Mouse (Mus musculus) induced T-regulatory cell, adult 2 months (primary cell): ENCODE measurements at regions not wholly inside any gene's neighbourhood (a gene's known extent, or its start where the extent isn't known, plus 50 kb on each side); places are given as distances from the start of the nearest gene placed in this dataset.
"Not testable (repeated sequence)": the region's sequence is repeated elsewhere in the genome, so short reads cannot be mapped to it uniquely, and the experiment has no call there.

Experiments used
- DNase-seq: peaks from one replicate; pipeline ENCODE4 v3.0.0-alpha.2; 2012; ENCODE audit warnings: low read depth

- peak; percentile 3 for DNase-seq
These were observed 186.6 kb downstream of the BC048507 start for GRCm38 (mm10) chr13:68049731-68050130.

GRCm38 (mm10) chr13:68093311-68093710 lies 230.2 kb downstream of the BC048507 start:
- not testable (repeated sequence) for DNase-seq

- DNase-seq: not testable (repeated sequence)
These were observed 253.7 kb downstream of the BC048507 start for GRCm38 (mm10) chr13:68116786-68117185.
